Mouse (Mus musculus) midbrain, postnatal 0 days (tissue): ENCODE measurements around the gene Ssbp4. TPM values are rescaled to one million over a fixed set of nuclear protein-coding genes. Genes with fewer than 3 reads are reported as not detected.

ENCODE experiments used
- ATAC-seq: fragments of 200-750 bp; cut with Nextera tagmentation; 2 replicates; pipeline ENCODE4 v1.8.0; 2017; ENCODE audit warnings: moderate number of reproducible peaks, mild to moderate bottlenecking, moderate TSS enrichment, moderate library complexity; ENCODE audit not compliant: low FRiP score
- DNase-seq: peaks from one replicate; pipeline ENCODE4 v3.0.0-alpha.2; 2015; ENCODE audit warnings: low spot score
- H3K27ac ChIP-seq: fragments of 300-500 bp; sonication (generic); 2 replicates; pipeline ENCODE4 v1.5.1; 2014; ENCODE audit warnings: low read depth, mild to moderate bottlenecking, low read length, mixed read lengths
- H3K27me3 ChIP-seq: fragments of 300-500 bp; sonication (generic); 2 replicates; pipeline ENCODE4 v1.6.1; 2014; ENCODE audit warnings: low read length, control low read depth, mixed read lengths; ENCODE audit not compliant: insufficient read depth
- H3K36me3 ChIP-seq: fragments of 300-500 bp; sonication (generic); 2 replicates; pipeline ENCODE4 v1.6.1; 2014; ENCODE audit warnings: low read length, control low read depth, mixed read lengths; ENCODE audit not compliant: insufficient read depth
- H3K4me1 ChIP-seq: fragments of 300-500 bp; sonication (generic); 2 replicates; pipeline ENCODE4 v1.6.1; 2014; ENCODE audit warnings: mild to moderate bottlenecking, control low read depth, antibody characterized with exemption, low read length, mixed read lengths; ENCODE audit not compliant: insufficient read depth
- H3K4me2 ChIP-seq: fragments of 300-500 bp; sonication (generic); 2 replicates; pipeline ENCODE4 v1.6.1; 2014; ENCODE audit warnings: low read depth, mild to moderate bottlenecking, low read length, mixed read lengths; ENCODE audit not compliant: poor library complexity, severe bottlenecking
- H3K4me3 ChIP-seq: fragments of 300-500 bp; sonication (generic); 2 replicates; pipeline ENCODE4 v1.5.1; 2014; ENCODE audit warnings: low read depth, mild to moderate bottlenecking, low read length, moderate library complexity
- H3K9ac ChIP-seq: fragments of 300-500 bp; sonication (generic); replicated peaks from 2 replicates; pipeline ENCODE4 v1.6.1; 2014; ENCODE audit warnings: mild to moderate bottlenecking, low read length, moderate library complexity, mixed read lengths; ENCODE audit not compliant: poor library complexity, severe bottlenecking
- H3K9me3 ChIP-seq: fragments of 300-500 bp; sonication (generic); 2 replicates; pipeline ENCODE4 v1.6.1; 2016; ENCODE audit warnings: low read length, control low read depth
- CTCF ChIP-seq: IDR thresholded peaks from 2 replicates; pipeline ENCODE4 v1.5.1; 2016; ENCODE audit warnings: antibody characterized with exemption, mild to moderate bottlenecking
- WGBS: fragments of 180-500 bp; shearing (Covaris S2); extraction: QIAGEN DNeasy Blood & Tissue Kit; methylation state at CpG from one replicate; pipeline ENCODE4 v1.1.7; 2014; 5-methylcytosine and 5-hydroxymethylcytosine counted together
- polyA plus RNA-seq: library from polyadenylated mRNA; unstranded; fragments of >200 nt; fragmentation: Nextera tagmentation; extraction: Ambion mirVana; gene quantifications from 2 replicates; pipeline ENCODE4 v1.2.1, GENCODE M21; 2015
- total RNA-seq: library from RNA; depleted of rRNA; stranded (reverse); fragments of >200 nt; gene quantifications from 2 replicates; pipeline ENCODE4 v1.2.3, GENCODE M21; 2014

Ssbp4 gene
- total and polyA plus RNA-seq, 2 experiments from 2014 or later, result 230 to 392 TPM

DNA sequence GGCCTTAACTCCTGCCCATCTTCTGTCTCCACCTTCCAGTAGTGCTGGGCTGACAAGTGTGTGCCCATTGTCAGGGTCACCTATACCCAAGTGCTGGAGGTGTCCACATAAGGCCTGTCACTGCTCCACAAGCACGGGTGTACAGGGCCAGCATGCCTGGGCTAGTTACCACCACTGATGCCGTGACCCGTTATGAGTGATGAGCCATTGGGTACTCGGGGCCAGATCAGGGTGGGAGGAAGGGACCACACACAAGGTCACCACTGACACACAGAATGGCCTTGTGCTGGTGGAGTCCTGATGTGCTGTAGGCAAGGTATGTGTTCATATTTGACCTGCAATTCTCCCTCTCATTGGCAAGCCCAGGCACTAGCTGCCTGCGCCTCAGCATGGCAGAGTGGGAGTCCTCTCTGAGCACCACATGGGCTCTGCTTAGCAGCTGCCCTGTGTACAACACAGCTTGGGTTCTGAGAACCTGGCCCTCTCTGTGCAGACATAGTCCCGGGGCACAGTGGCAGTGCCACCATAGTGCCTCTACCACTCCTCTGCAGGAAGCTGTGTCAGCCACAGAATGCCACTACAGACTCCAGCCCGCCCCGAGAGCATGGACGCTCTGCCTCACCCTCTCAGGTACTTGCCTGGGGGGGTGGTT lies 23.9 kb downstream of the Ssbp4 start:
- TF ChIP-seq CTCF, result no peak
- no peak overlapping the region for H3K9ac ChIP-seq
- ATAC-seq, result no peak; the same call in 1 of the 2 replicates
- 89% methylated on average over 9 of the region's 9 CpGs for WGBS
- no peaks in the 10 kb centered on the region for H3K27me3 ChIP-seq
- no peak overlapping the region for H3K27ac ChIP-seq
- no peak overlapping the region for H3K4me3 ChIP-seq
- peaks cover 66% of the 10 kb centered on the region for H3K36me3 ChIP-seq
- no peaks in the 10 kb centered on the region for H3K4me1 ChIP-seq
- no peak overlapping the region for H3K4me2 ChIP-seq
- no peaks in the 10 kb centered on the region for H3K9me3 ChIP-seq
- DNase-seq, result no peak

DNA sequence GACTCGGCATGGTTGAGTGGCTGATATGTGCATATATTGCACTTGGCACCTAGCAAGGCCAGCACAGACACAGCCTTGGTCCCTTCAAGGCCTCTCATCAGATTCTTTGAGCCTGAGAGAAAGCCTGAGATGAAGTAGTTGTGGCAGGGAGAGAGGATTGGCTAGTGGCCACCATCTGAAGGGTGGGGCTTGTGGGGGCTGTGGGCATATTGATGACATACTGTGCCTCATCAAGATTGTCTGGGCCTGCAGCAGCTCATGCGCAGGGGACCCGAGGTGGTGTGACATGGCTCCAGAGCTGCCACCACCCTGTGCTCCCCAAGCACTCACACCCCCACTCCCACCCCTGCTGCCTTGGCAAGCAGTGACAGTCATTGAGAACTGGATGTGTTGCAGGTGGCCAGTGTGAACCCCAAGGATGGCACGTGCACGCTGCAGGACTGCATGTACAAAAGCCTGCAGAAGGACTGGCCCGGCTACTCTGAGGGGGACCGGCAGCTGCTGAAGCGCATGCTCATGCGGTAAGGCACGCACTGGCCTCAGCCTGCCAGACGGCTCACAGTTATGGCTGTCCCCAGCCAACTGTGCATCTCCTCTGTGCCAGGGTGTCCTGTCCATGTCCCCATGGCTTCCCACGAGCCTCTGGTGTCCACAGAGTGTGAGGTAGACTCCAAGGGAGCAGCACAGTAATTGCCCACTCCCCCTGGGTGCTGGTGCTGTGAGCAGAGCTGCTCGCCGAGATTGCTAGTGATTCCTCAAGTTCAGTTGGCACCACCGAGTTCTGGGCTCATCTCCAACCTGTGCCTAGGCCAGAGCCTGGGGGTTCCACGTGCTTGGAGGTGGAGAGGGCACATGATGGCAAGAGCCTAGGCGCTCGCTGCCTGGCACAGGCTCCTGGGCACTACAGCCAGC lies 24.9 kb downstream of the Ssbp4 start:
- H3K4me2 ChIP-seq, result no peak overlapping the region

DNA sequence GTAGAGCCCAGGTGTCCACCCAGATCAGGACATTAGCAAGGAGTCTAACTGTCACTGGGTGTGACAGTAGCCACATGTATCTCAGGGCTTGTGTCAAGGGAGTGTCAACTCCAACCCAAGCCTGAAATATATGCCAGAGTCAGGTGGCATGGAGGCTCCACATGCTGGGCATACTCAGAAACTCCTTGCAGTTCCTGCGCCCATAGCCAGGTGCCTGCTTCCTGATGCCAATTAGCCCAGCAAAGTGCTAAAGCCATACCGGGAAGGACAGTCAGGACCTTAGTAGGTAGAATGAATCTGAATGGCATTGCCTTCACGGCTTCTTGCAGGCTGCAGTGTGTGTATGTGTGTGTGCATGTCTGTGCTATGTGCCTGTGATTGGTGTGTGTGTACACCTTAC lies 31.5 kb downstream of the Ssbp4 start:
- TF ChIP-seq CTCF, result no peak

More for the DNA sequence above, 24.9 kb downstream of the Ssbp4 start:
- peak; percentile 47 for DNase-seq
- Histone ChIP-seq H3K4me3 (no peak overlapping the region), H3K36me3 (peaks cover 63% of the 10 kb centered on the region), H3K4me1 (no peaks in the 10 kb centered on the region), H3K27me3 (no peaks in the 10 kb centered on the region), H3K9me3 (no peaks in the 10 kb centered on the region), H3K9ac (no peak overlapping the region), H3K27ac (no peak overlapping the region)
- 90% methylated on average over 18 of the region's 18 CpGs for WGBS
- ATAC-seq, result no peak; the same call in 1 of the 2 replicates
- no peak for TF ChIP-seq CTCF

DNA sequence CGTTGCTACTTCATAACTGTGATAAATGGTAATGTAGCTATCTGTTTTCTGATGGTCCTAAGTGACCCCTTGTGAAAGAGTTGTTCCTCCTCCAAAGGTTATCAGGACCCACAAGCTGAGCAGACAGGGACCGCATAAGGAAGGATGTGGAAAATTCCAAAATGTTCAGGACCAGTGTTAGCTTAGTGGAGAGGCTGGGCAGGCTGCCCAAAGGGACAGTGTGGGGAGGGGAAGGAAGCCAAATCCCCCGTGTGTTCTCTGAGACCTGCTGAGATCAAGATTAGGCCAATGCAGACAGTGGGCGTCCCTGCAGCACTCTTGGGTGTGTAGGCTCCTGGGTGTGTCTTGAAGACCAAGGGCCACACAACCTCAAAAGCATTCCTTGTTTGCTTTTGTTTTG lies 33.8 kb downstream of the Ssbp4 start:
- no peak for TF ChIP-seq CTCF
- no peak overlapping the region for H3K4me3 ChIP-seq
- no peak for ATAC-seq
- H3K9ac ChIP-seq, result no peak overlapping the region
- 75% methylated on average over 4 of the region's 4 CpGs for WGBS
- DNase-seq, result no peak
- H3K27ac ChIP-seq, result no peak overlapping the region
- H3K4me2 ChIP-seq, result no peak overlapping the region
- H3K36me3 ChIP-seq, result peaks cover 22% of the 10 kb centered on the region
- H3K9me3 ChIP-seq, result no peaks in the 10 kb centered on the region
- no peaks in the 10 kb centered on the region for H3K27me3 ChIP-seq
- no peaks in the 10 kb centered on the region for H3K4me1 ChIP-seq

More for the DNA sequence above, 31.5 kb downstream of the Ssbp4 start:
- Histone ChIP-seq H3K27me3 (no peaks in the 10 kb centered on the region), H3K4me2 (no peak overlapping the region), H3K36me3 (peaks cover 42% of the 10 kb centered on the region), H3K27ac (no peak overlapping the region), H3K4me1 (no peaks in the 10 kb centered on the region), H3K4me3 (no peak overlapping the region), H3K9ac (no peak overlapping the region), H3K9me3 (no peaks in the 10 kb centered on the region)
- no peak for DNase-seq
- WGBS, result 97% methylated on average over 3 of the region's 3 CpGs
- no peak for ATAC-seq

DNA sequence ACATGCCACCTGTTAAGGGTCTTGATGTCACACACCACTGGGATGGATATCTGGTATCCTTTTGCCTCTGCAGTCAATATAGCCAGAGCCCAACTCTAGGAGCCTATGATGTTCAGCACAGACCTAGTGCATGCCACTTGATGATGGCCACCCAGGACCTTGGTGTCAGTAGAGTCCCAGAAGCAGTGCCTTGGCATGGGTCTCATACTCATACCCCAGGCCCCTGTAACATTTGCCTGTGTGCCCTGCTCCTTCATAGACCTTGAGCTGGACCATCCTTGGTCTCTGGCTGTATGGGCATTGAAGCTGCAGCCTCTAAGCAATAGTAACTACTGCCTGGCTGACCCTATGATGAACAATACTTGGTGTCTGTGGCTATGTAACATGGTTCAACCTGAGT lies 34.4 kb downstream of the Ssbp4 start:
- H3K36me3 ChIP-seq, result peaks cover 21% of the 10 kb centered on the region
- no peak overlapping the region for H3K27ac ChIP-seq
- no peaks in the 10 kb centered on the region for H3K27me3 ChIP-seq
- no peak overlapping the region for H3K4me3 ChIP-seq
- no peak for ATAC-seq
- H3K4me2 ChIP-seq, result no peak overlapping the region
- no peak overlapping the region for H3K9ac ChIP-seq
- no peaks in the 10 kb centered on the region for H3K9me3 ChIP-seq
- TF ChIP-seq CTCF, result no peak
- H3K4me1 ChIP-seq, result no peaks in the 10 kb centered on the region
- DNase-seq, result no peak

DNA sequence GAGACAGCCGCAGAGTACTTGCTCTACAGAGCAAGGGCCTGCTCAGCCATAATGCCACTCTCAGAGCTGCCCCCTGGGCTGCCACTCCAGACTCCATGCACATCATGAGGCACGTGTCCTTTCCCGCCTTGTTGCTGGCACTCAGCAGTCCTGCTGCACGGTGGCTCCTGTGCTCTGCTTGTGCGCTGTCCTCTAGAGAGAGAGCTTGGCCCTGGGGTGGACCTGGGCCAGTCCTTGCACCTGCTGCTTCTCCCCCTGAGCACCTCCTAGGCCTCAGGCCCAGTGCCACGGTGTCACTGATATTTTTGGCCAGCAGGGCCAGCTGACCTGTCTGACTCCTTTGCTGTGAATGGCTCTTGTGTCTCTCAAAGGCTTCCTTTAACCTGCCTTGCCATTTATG lies 37.7 kb downstream of the Ssbp4 start:
- TF ChIP-seq CTCF, result no peak
- Histone ChIP-seq H3K4me2 (no peak overlapping the region), H3K4me3 (no peak overlapping the region), H3K9ac (no peak overlapping the region), H3K27me3 (no peaks in the 10 kb centered on the region), H3K4me1 (no peaks in the 10 kb centered on the region), H3K36me3 (0 out of 2 replicates have a peak, but pooled peaks cover 5% of the 10 kb centered on the region), H3K27ac (no peak overlapping the region), H3K9me3 (no peaks in the 10 kb centered on the region)
- no peak for ATAC-seq
- WGBS, result 73% methylated on average over 6 of the region's 6 CpGs
- DNase-seq, result no peak
